Mouse (Mus musculus) liver, adult 2 months (tissue): ENCODE data around the gene Dact2.

Experiments
- CTCF ChIP-seq: fragments of 200-500 bp; IDR thresholded peaks from 2 replicates; pipeline ENCODE4 v1.5.1; 2011; ENCODE audit warnings: low read depth, low read length, control low read depth
- POLR2A ChIP-seq: fragments of 200-500 bp; IDR thresholded peaks from 2 replicates; pipeline ENCODE4 v1.6.1; 2011; ENCODE audit warnings: low read length, control low read depth; ENCODE audit not compliant: insufficient read depth; ENCODE audit errors: extremely low read depth

DNA sequence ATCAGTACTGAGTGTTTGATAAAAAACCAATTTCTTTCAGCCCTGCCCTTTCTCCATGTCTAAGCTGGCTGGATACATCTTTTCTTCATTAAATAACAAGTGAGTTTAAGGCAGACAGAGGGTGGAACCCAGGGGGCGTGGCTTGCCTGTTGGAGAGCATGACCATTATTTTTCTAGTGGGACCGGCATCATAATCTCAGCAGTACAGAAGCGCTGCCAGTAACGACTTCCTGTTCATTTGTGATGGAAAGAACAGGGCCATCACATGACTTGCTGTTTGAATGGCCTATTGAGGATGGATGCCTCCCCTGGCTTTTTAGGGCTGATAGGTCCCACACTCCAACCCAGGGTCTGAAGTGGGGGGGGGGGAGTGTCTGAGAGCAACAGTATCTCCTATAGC lies 4.5 kb downstream of the Dact2 start:
- TF ChIP-seq POLR2A (no peak), CTCF (no peak)
